Mouse (Mus musculus): ENCODE measurements at regions not wholly inside any gene's neighbourhood (a gene's known extent, or its start where the extent isn't known, plus 50 kb on each side); places are given as distances from the start of the nearest gene placed in this dataset.

DNA sequence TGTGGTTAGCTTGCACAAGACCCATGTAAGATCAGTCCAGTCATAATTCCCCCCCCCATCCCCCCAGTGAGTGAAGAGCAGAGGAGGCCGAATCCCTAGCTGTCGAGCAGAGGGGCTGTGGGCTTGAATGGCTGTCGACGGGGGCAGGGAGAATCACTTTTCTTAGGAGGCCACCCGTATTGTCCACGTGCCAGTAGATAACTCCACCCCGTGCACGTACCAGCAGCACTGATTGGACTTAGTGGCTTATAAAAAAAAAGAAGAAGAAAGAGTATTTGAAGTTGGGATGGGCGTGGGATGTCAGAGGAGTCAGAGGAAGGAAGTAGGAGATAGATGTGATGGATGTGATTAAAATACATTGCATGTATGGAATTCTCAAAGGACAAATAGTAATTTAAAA, 272.9 kb downstream of the Lnpk start:
- no peak for TF ChIP-seq POLR2A (IDR thresholded peaks at IDR 0.05; ENCODE audit: borderline replicate concordance, control insufficient read depth, low read depth, low read length)
- no peak for TF ChIP-seq CTCF (IDR thresholded peaks at IDR 0.05; ENCODE audit: control insufficient read depth, insufficient read depth, low read length)

Data from bone marrow, adult 2 months (tissue).